Mouse (Mus musculus) heart, embryonic 12.5 days (tissue): Measurements from ENCODE around the gene Prkg1. TPM values are rescaled to one million over a fixed set of nuclear protein-coding genes. Genes with fewer than 3 reads are reported as not detected.

ENCODE experiments used
- ATAC-seq: fragments of 200-750 bp; cut with Nextera tagmentation; 2 replicates; pipeline ENCODE4 v1.8.0; 2017; ENCODE audit warnings: moderate TSS enrichment, moderate library complexity; ENCODE audit not compliant: insufficient number of reproducible peaks, low FRiP score
- H3K27ac ChIP-seq: fragments of 300-500 bp; sonication (generic); 2 replicates; pipeline ENCODE4 v1.5.1; 2016; ENCODE audit warnings: mild to moderate bottlenecking, moderate library complexity; ENCODE audit not compliant: poor library complexity, severe bottlenecking
- H3K27me3 ChIP-seq: fragments of 300-500 bp; sonication (generic); replicated peaks from 2 replicates; pipeline ENCODE4 v1.6.1; 2016; ENCODE audit warnings: mild to moderate bottlenecking, moderate library complexity
- H3K36me3 ChIP-seq: fragments of 300-500 bp; sonication (generic); 2 replicates; pipeline ENCODE4 v1.6.1; 2016; ENCODE audit warnings: mild to moderate bottlenecking, moderate library complexity
- H3K4me1 ChIP-seq: fragments of 300-500 bp; sonication (generic); replicated peaks from 2 replicates; pipeline ENCODE4 v1.6.1; 2016; ENCODE audit warnings: mild to moderate bottlenecking
- H3K4me2 ChIP-seq: fragments of 300-500 bp; sonication (generic); 2 replicates; pipeline ENCODE4 v1.6.1; 2016; ENCODE audit warnings: mild to moderate bottlenecking, moderate library complexity
- H3K4me3 ChIP-seq: fragments of 300-500 bp; sonication (generic); 2 replicates; pipeline ENCODE4 v1.5.1; 2016; ENCODE audit warnings: mild to moderate bottlenecking
- H3K9ac ChIP-seq: fragments of 300-500 bp; sonication (generic); 2 replicates; pipeline ENCODE4 v1.6.1; 2016; ENCODE audit warnings: mild to moderate bottlenecking, moderate library complexity
- H3K9me3 ChIP-seq: fragments of 300-500 bp; sonication (generic); replicated peaks from 2 replicates; pipeline ENCODE4 v1.6.1; 2016; ENCODE audit warnings: mild to moderate bottlenecking, moderate library complexity
- WGBS: fragments of 180-500 bp; shearing (Covaris S2); methylation state at CpG from one replicate; pipeline ENCODE4 v1.1.7; 2016; 5-methylcytosine and 5-hydroxymethylcytosine counted together
- polyA plus RNA-seq: library from polyadenylated mRNA; unstranded; fragments of >200 nt; fragmentation: Nextera tagmentation; extraction: Ambion mirVana; gene quantifications from 2 replicates; pipeline ENCODE4 v1.2.1, GENCODE M21; 2016

The Prkg1 gene
- polyA plus RNA-seq, 1 experiment from 2014 or later, result 10.7 TPM

DNA sequence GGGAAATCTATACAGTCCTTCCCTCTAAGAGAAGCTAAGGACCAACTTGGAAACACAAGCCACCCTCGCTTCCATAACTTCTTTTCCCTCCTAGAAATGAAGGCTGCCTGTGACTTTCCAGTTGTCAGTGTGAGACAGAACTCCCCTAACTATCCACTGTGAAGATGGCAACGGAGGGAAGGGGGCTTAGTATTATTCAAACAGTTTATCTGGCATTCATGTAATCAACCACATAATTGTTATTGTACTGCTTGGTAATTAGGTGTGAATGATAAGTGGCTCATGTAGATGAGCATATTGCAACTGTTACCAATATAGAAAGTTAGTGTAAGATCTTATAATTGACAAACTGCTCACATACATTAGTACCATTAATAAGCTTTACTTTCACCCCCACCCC, 333.4 kb downstream of the Prkg1 start:
- no peak overlapping the region for H3K4me2 ChIP-seq
- H3K27me3 ChIP-seq, result no peaks in the 10 kb centered on the region
- H3K4me3 ChIP-seq, result no peak overlapping the region
- H3K36me3 ChIP-seq, result no peaks in the 10 kb centered on the region
- no peaks in the 10 kb centered on the region for H3K4me1 ChIP-seq
- H3K9me3 ChIP-seq, result no peaks in the 10 kb centered on the region
- ATAC-seq, result no peak
- no peak overlapping the region for H3K27ac ChIP-seq
- H3K9ac ChIP-seq, result no peak overlapping the region
- WGBS, result 69% methylated on average over 2 of the region's 2 CpGs

DNA sequence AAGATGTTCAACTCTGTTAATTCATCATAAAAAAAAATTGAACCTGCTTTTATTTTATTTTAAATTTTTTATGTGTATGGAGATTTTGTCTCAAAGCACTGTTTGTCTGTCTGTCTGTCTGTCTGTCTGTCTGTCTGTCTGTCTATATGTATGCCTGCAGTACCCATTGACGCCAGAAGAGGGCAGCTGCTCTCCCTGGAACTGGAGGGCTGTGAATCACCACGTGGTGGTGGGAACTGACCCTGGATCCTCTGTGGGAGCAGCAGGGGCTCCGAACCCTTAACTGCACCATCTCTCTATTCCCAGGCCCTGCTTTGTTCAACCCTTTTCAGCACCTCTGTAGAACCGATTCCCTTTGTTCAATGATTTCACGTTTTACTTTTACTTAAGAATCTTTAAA, 338.7 kb downstream of the Prkg1 start:
- Histone ChIP-seq H3K4me3 (no peak overlapping the region), H3K27ac (no peak overlapping the region), H3K9ac (no peak overlapping the region), H3K27me3 (no peaks in the 10 kb centered on the region), H3K9me3 (0 out of 2 replicates have a peak, but pooled peaks cover 2% of the 10 kb centered on the region), H3K4me2 (no peak overlapping the region), H3K4me1 (peaks cover 16% of the 10 kb centered on the region), H3K36me3 (no peaks in the 10 kb centered on the region)
- ATAC-seq, result no peak
- 70% methylated on average over 5 of the region's 5 CpGs for WGBS

DNA sequence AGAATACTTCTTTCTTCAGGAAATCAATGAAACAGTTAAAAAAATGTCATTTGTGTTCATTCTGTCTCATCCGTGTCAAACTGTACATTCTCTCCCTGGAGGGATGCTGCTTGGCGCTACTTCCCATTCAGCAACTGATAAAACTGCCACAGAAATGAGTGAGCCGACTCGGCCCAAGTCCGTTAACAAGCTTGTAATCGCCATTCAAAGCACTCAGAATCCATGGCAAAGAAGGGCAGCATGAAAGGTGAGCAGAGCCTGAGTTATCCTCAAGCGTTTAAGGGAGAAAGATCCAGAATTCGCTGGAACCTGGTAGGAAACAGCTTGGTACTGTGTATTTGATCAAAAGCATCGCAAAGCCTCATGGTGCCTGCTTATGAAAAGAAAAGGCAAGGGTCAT, 339.6 kb downstream of the Prkg1 start:
- peaks cover 16% of the 10 kb centered on the region for H3K4me1 ChIP-seq
- WGBS, result 41% methylated on average over 9 of the region's 9 CpGs
- H3K9me3 ChIP-seq, result 0 out of 2 replicates have a peak, but pooled peaks cover 2% of the 10 kb centered on the region
- H3K9ac ChIP-seq, result no peak overlapping the region
- ATAC-seq, result no peak
- H3K36me3 ChIP-seq, result no peaks in the 10 kb centered on the region
- H3K4me2 ChIP-seq, result no peak overlapping the region
- no peak overlapping the region for H3K4me3 ChIP-seq
- no peaks in the 10 kb centered on the region for H3K27me3 ChIP-seq
- H3K27ac ChIP-seq, result no peak overlapping the region

DNA sequence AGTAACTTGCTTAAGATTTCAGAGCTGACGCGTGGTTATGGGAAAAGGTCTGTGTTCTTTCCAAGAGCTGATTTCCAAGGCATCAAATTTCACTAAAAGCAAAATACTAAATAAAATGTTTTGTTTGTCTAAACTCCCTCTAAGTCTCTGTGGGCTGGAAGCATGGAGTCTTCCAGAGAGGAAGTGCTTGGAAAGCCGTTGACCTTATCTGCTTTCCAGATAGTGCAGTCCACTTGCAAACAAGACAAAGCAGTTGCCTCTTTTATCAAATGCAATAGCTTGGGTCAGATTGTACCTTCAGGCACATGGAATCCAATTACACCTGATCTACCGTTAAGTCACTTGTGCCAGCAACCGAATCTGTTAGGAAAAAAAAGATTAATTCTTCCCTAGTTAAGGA, 340.5 kb downstream of the Prkg1 start:
- H3K9me3 ChIP-seq, result 0 out of 2 replicates have a peak, but pooled peaks cover 2% of the 10 kb centered on the region
- peaks cover 16% of the 10 kb centered on the region for H3K4me1 ChIP-seq
- no peaks in the 10 kb centered on the region for H3K36me3 ChIP-seq
- H3K27me3 ChIP-seq, result no peaks in the 10 kb centered on the region
- no peak overlapping the region for H3K27ac ChIP-seq
- no peak overlapping the region for H3K4me3 ChIP-seq
- H3K4me2 ChIP-seq, result no peak overlapping the region
- H3K9ac ChIP-seq, result no peak overlapping the region
- WGBS, result 27% methylated on average over 5 of the region's 5 CpGs
- no peak for ATAC-seq

- no peak overlapping the region for H3K4me3 ChIP-seq
- H3K9me3 ChIP-seq, result no peaks in the 10 kb centered on the region
- H3K27ac ChIP-seq, result no peak overlapping the region
- no peak for ATAC-seq
- no peaks in the 10 kb centered on the region for H3K36me3 ChIP-seq
- WGBS, result 83% methylated on average over 7 of the region's 7 CpGs
- H3K4me1 ChIP-seq, result no peaks in the 10 kb centered on the region
- no peaks in the 10 kb centered on the region for H3K27me3 ChIP-seq
- no peak overlapping the region for H3K4me2 ChIP-seq
- no peak overlapping the region for H3K9ac ChIP-seq
Observed at GRCm38 (mm10) chr19:31413571-31413970, 351.3 kb downstream of the Prkg1 start.

DNA sequence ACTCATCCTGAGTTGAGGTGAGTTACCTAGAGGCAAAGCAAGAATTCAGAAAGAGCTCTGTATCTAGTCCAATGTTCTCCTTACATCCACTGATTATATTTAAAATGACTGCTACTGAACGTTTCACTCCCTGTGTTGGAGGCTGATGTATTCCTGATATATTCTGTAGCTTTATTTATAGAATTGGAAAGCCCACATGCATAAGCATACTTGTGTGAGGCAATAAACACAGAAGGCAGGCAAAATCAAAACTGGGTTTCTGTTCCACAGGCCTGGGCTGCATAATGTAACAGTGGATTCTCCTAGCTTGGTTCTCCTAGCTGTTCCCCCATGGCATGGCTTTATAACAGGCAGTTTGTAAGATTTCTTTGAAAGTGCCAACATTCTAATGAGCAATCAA, 368.7 kb downstream of the Prkg1 start:
- 71% methylated on average over 1 of the region's 1 CpGs for WGBS

DNA sequence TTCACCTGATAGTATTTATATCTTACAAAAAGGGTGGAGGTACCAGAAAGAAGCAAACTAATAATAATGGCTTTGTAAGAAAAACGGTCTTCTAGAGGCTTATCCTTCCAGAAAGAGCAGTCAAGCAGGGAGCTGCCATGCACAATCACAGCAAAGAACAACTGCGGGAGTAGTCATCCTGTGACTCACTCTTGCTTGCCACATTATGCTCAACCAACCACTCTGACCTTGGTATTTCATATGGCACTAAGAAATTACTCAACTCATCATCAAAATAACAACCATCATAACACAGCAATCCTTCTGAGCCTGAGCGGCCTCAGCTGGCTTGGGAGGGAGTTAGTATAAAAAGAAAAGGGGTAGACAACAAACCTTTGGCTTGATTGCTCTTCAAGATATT, 379.5 kb downstream of the Prkg1 start:
- H3K4me1 ChIP-seq, result 0 out of 2 replicates have a peak, but pooled peaks cover 2% of the 10 kb centered on the region
- no peak overlapping the region for H3K27ac ChIP-seq
- ATAC-seq, result no peak
- WGBS, result 84% methylated on average over 3 of the region's 3 CpGs
- no peak overlapping the region for H3K4me3 ChIP-seq
- H3K4me2 ChIP-seq, result no peak overlapping the region
- H3K27me3 ChIP-seq, result no peaks in the 10 kb centered on the region
- H3K9ac ChIP-seq, result no peak overlapping the region
- H3K9me3 ChIP-seq, result no peaks in the 10 kb centered on the region
- no peaks in the 10 kb centered on the region for H3K36me3 ChIP-seq

More for the DNA sequence above, 368.7 kb downstream of the Prkg1 start:
- H3K27ac ChIP-seq, result no peak overlapping the region
- H3K9me3 ChIP-seq, result no peaks in the 10 kb centered on the region
- H3K4me2 ChIP-seq, result no peak overlapping the region
- no peak for ATAC-seq
- H3K4me1 ChIP-seq, result no peaks in the 10 kb centered on the region
- H3K36me3 ChIP-seq, result no peaks in the 10 kb centered on the region
- H3K4me3 ChIP-seq, result no peak overlapping the region
- no peaks in the 10 kb centered on the region for H3K27me3 ChIP-seq
- no peak overlapping the region for H3K9ac ChIP-seq

DNA sequence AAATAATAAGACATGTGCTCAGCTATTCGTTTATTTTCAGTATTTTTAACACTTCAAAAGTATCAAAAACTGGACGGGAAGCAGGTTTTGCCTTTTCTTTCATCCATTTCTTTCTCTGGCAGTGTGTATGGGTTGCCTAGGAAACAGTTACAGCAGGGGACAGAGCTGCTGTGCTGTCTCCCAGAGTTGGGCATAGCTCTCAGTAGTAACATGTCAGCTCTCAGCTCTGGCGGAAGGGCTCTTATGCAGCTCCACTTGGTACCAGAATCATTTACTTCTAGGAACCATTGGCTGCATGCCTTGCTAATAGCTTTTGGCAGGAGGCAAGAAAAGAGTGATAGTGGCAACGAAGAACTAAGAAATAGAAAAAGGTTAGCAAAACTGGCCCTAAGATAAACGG, 381.0 kb downstream of the Prkg1 start:
- H3K27ac ChIP-seq, result no peak overlapping the region
- no peak overlapping the region for H3K4me3 ChIP-seq
- H3K36me3 ChIP-seq, result no peaks in the 10 kb centered on the region
- no peak overlapping the region for H3K9ac ChIP-seq
- WGBS, result 64% methylated on average over 5 of the region's 5 CpGs
- H3K27me3 ChIP-seq, result no peaks in the 10 kb centered on the region
- H3K9me3 ChIP-seq, result no peaks in the 10 kb centered on the region
- no peak overlapping the region for H3K4me2 ChIP-seq
- 0 out of 2 replicates have a peak, but pooled peaks cover 2% of the 10 kb centered on the region for H3K4me1 ChIP-seq
- no peak for ATAC-seq

- Histone ChIP-seq H3K36me3 (no peaks in the 10 kb centered on the region), H3K4me1 (peaks cover 15% of the 10 kb centered on the region; the same call in 1 of the 2 replicates), H3K27ac (no peak overlapping the region), H3K4me3 (no peak overlapping the region), H3K4me2 (no peak overlapping the region), H3K27me3 (no peaks in the 10 kb centered on the region), H3K9ac (no peak overlapping the region), H3K9me3 (no peaks in the 10 kb centered on the region)
- 26% methylated on average over 1 of the region's 1 CpGs for WGBS
- ATAC-seq, result no peak
Observed at GRCm38 (mm10) chr19:31370106-31370505, 394.7 kb downstream of the Prkg1 start.

- no peaks in the 10 kb centered on the region for H3K36me3 ChIP-seq
- H3K27me3 ChIP-seq, result no peaks in the 10 kb centered on the region
- peaks cover 15% of the 10 kb centered on the region; the same call in 1 of the 2 replicates for H3K4me1 ChIP-seq
- no peak overlapping the region for H3K27ac ChIP-seq
- no peak overlapping the region for H3K4me2 ChIP-seq
- H3K9me3 ChIP-seq, result no peaks in the 10 kb centered on the region
- WGBS, result 89% methylated on average over 1 of the region's 1 CpGs
- H3K4me3 ChIP-seq, result no peak overlapping the region
- ATAC-seq, result no peak
- no peak overlapping the region for H3K9ac ChIP-seq
Observed at GRCm38 (mm10) chr19:31369116-31369515, 395.7 kb downstream of the Prkg1 start.

GRCm38 (mm10) chr19:31362051-31362450, 402.8 kb downstream of the Prkg1 start:
- Histone ChIP-seq H3K36me3 (no peaks in the 10 kb centered on the region), H3K9me3 (no peaks in the 10 kb centered on the region), H3K4me3 (no peak overlapping the region), H3K4me2 (no peak overlapping the region), H3K9ac (no peak overlapping the region), H3K4me1 (peaks cover 6% of the 10 kb centered on the region), H3K27ac (no peak overlapping the region), H3K27me3 (no peaks in the 10 kb centered on the region)
- 40% methylated on average over 4 of the region's 4 CpGs for WGBS
- no peak for ATAC-seq

GRCm38 (mm10) chr19:31361575-31361974, 403.3 kb downstream of the Prkg1 start:
- no peaks in the 10 kb centered on the region for H3K9me3 ChIP-seq
- H3K9ac ChIP-seq, result no peak overlapping the region
- no peak for ATAC-seq
- no peaks in the 10 kb centered on the region for H3K36me3 ChIP-seq
- H3K4me2 ChIP-seq, result no peak overlapping the region
- no peaks in the 10 kb centered on the region for H3K27me3 ChIP-seq
- H3K4me3 ChIP-seq, result no peak overlapping the region
- H3K27ac ChIP-seq, result no peak overlapping the region
- H3K4me1 ChIP-seq, result peaks cover 6% of the 10 kb centered on the region
- 81% methylated on average over 5 of the region's 5 CpGs for WGBS
